In the genomic region with DNA sequence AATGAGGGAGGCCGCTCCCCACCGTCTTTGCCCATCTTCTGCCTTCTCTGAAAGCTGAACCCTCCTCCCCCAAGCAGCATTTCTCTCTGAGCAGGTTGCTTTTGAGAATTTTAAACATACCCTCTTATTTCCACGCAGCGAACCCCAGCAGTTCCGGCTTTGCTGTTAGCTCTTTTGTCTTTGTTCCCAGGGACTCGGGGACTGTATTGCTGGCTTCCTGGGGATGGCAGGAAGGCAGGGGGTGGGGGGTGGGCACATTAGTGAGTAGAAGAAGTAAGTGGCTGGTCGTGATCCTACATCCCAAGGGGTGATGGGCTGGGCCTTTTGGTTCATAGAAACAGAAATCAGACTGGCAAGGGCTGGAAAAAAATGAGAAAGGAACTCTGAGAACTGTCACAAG, we compare ENCODE assay signal across 9 mouse cellular contexts. TPM values are rescaled to one million over a fixed set of nuclear protein-coding genes. Genes with fewer than 3 reads are reported as not detected.
DNase-seq lines count a peak whose midpoint lies in the region; ATAC-seq and TF ChIP-seq lines count a peak whose summit lies in the region.
"Had no signal": no experiment of that assay in that cellular context is flagged by ENCODE, and none has a peak within 500 bp of the region (broad histone marks: within the 10 kb centered on the region; RNA-seq: fewer than 3 reads in every experiment).

No protein-coding gene starts in this region.

- TF ChIP-seq EP300 in heart, adult 2 months (IDR thresholded peaks at IDR 0.05; ENCODE audit: insufficient read depth, low read depth, low read length): no peak

- DNase-seq in heart, adult 2 months: no peak
- peak; percentile 26 for DNase-seq in embryo, embryonic 11 days
- no peak for DNase-seq in urinary bladder, adult 2 months (ENCODE audit: low spot score)
- DNase-seq in adrenal gland, adult 18-20 months (ENCODE audit: low spot score in 2 of 2): no peak
- DNase-seq in thymus, postnatal 0 days (ENCODE audit: low spot score): no peak
- DNase-seq: adrenal gland, postnatal 14 days had no signal

- WGBS in heart, embryonic 12.5 days: 13% methylated on average over 7 of the region's 7 CpGs
- WGBS in heart, adult 2 months: 39% methylated on average over 7 of the region's 7 CpGs
- 2% methylated on average over 7 of the region's 7 CpGs for WGBS in hindbrain, embryonic 13.5 days
- WGBS in midbrain, embryonic 15.5 days: 3% methylated on average over 7 of the region's 7 CpGs

- no peaks in the 10 kb centered on the region for H3K36me3 ChIP-seq in heart, embryonic 12.5 days
- no peaks in the 10 kb centered on the region for H3K36me3 ChIP-seq in heart, adult 2 months (ENCODE audit: control insufficient read depth, insufficient read depth, low read length)
- H3K36me3 ChIP-seq in hindbrain, embryonic 13.5 days: peaks cover 9% of the 10 kb centered on the region
- H3K36me3 ChIP-seq in midbrain, embryonic 15.5 days (replicated peaks): no peaks in the 10 kb centered on the region

- peak overlapping the region; percentile 22 for H3K4me3 ChIP-seq in heart, embryonic 12.5 days
- no peak overlapping the region for H3K4me3 ChIP-seq in heart, adult 2 months
- peak overlapping the region; percentile 81 for H3K4me3 ChIP-seq in hindbrain, embryonic 13.5 days
- peak overlapping the region; percentile 81 for H3K4me3 ChIP-seq in midbrain, embryonic 15.5 days

- H3K9ac ChIP-seq in heart, embryonic 12.5 days: peak overlapping the region; percentile 25
- H3K9ac ChIP-seq in heart, adult 2 months (ENCODE audit: low read depth, low read length): no peak overlapping the region
- H3K9ac ChIP-seq in hindbrain, embryonic 13.5 days: peak overlapping the region; percentile 94
- peak overlapping the region; percentile 78 for H3K9ac ChIP-seq in midbrain, embryonic 15.5 days

- no peak for TF ChIP-seq CTCF in heart, adult 2 months (IDR thresholded peaks at IDR 0.05)

- H3K4me2 ChIP-seq in heart, embryonic 12.5 days: peak overlapping the region; percentile 97
- peak overlapping the region; percentile 81 for H3K4me2 ChIP-seq in hindbrain, embryonic 13.5 days
- peak overlapping the region; percentile 92 for H3K4me2 ChIP-seq in midbrain, embryonic 15.5 days

- no peak for TF ChIP-seq POLR2A in heart, adult 2 months (IDR thresholded peaks at IDR 0.05; ENCODE audit: insufficient read depth, low read depth, low read length)

- H3K9me3 ChIP-seq in heart, embryonic 12.5 days (replicated peaks): no peaks in the 10 kb centered on the region
- no peaks in the 10 kb centered on the region for H3K9me3 ChIP-seq in hindbrain, embryonic 13.5 days
- no peaks in the 10 kb centered on the region for H3K9me3 ChIP-seq in midbrain, embryonic 15.5 days

- peaks cover 35% of the 10 kb centered on the region for H3K4me1 ChIP-seq in heart, embryonic 12.5 days (replicated peaks)
- no peaks in the 10 kb centered on the region for H3K4me1 ChIP-seq in heart, adult 2 months (ENCODE audit: control insufficient read depth, insufficient read depth, low read length)
- H3K4me1 ChIP-seq in hindbrain, embryonic 13.5 days (replicated peaks): peaks cover 44% of the 10 kb centered on the region
- peaks cover 41% of the 10 kb centered on the region for H3K4me1 ChIP-seq in midbrain, embryonic 15.5 days

- 0 out of 2 replicates have a peak, but pooled peaks cover 3% of the 10 kb centered on the region for H3K27me3 ChIP-seq in heart, embryonic 12.5 days (replicated peaks)
- H3K27me3 ChIP-seq in heart, adult 2 months (ENCODE audit: control insufficient read depth, insufficient read depth, low read length): peaks cover 11% of the 10 kb centered on the region
- H3K27me3 ChIP-seq in hindbrain, embryonic 13.5 days: no peaks in the 10 kb centered on the region
- H3K27me3 ChIP-seq in midbrain, embryonic 15.5 days (replicated peaks): no peaks in the 10 kb centered on the region

- intact Hi-C loops in heart, adult 2 months (cut with DNase I): no loop called here

- H3K27ac ChIP-seq in heart, embryonic 12.5 days (ENCODE audit: poor library complexity, severe bottlenecking): peak overlapping the region; percentile 26; the same call in 1 of the 2 replicates
- no peak overlapping the region for H3K27ac ChIP-seq in heart, adult 2 months
- H3K27ac ChIP-seq in hindbrain, embryonic 13.5 days: peak overlapping the region; percentile 89
- H3K27ac ChIP-seq in midbrain, embryonic 15.5 days: peak overlapping the region; percentile 84

- H3K79me2 ChIP-seq in heart, adult 2 months (replicated peaks; ENCODE audit: control insufficient read depth, insufficient read depth, low read length): no peaks in the 10 kb centered on the region

- no peak for ATAC-seq in heart, embryonic 12.5 days (ENCODE audit: insufficient number of reproducible peaks, low FRiP score)
- no peak for ATAC-seq in hindbrain, embryonic 13.5 days (ENCODE audit: low FRiP score)
- ATAC-seq in midbrain, embryonic 15.5 days (replicated peaks): peak; percentile 10

RNA-seq across cellular contexts. Expression of a gene that starts 2.6 kb away (rescaled TPM):
- polyA plus RNA-seq in heart, embryonic 12.5 days (2016; fragmentation: Nextera tagmentation; extraction: Ambion mirVana): 91.7 and 93.5 TPM in 2 replicates
- total RNA-seq in heart, adult 2 months (2021): under 1 TPM in 1 of 2 experiments, not detected in 1; 0.30 TPM
- 0.41 and 2.6 TPM in 2 replicates for polyA plus RNA-seq in heart, adult 2 months (2012; rRNA removed)
- 392 and 465 TPM in 2 replicates for polyA plus RNA-seq in hindbrain, embryonic 13.5 days (2015; fragmentation: Nextera tagmentation; extraction: Ambion mirVana)
- 329 and 430 TPM in 2 replicates for polyA plus RNA-seq in midbrain, embryonic 15.5 days (2015; fragmentation: Nextera tagmentation; extraction: Ambion mirVana)
- polyA plus RNA-seq in urinary bladder, adult 2 months (2012; rRNA removed): 874 and 1,097 TPM in 2 replicates
- 1 to 10 TPM; 1.2 to 4.1 TPM for total RNA-seq in adrenal gland, adult 18-20 months (2021)
- 37.3 and 38.8 TPM in 2 replicates for polyA plus RNA-seq in thymus, postnatal 0 days (2015; fragmentation: Nextera tagmentation; extraction: Ambion mirVana)

RNA-seq across cellular contexts. Expression of a gene that starts 47.8 kb away (rescaled TPM):
- 179 and 184 TPM in 2 replicates for polyA plus RNA-seq in heart, embryonic 12.5 days (2016; fragmentation: Nextera tagmentation; extraction: Ambion mirVana)
- total RNA-seq in heart, adult 2 months (2021): 10 to 100 TPM; 94.0 to 94.7 TPM
- 77.8 and 91.0 TPM in 2 replicates for polyA plus RNA-seq in heart, adult 2 months (2012; rRNA removed)
- 60.5 and 68.4 TPM in 2 replicates for polyA plus RNA-seq in hindbrain, embryonic 13.5 days (2015; fragmentation: Nextera tagmentation; extraction: Ambion mirVana)
- 38.4 and 39.6 TPM in 2 replicates for polyA plus RNA-seq in midbrain, embryonic 15.5 days (2015; fragmentation: Nextera tagmentation; extraction: Ambion mirVana)
- 58.6 and 85.5 TPM in 2 replicates for polyA plus RNA-seq in urinary bladder, adult 2 months (2012; rRNA removed)
- total RNA-seq in adrenal gland, adult 18-20 months (2021): 100 to 1,000 TPM in 1 of 2 experiments, 10 to 100 TPM in 1; 99.0 to 159 TPM
- 3.0 and 3.5 TPM in 2 replicates for polyA plus RNA-seq in thymus, postnatal 0 days (2015; fragmentation: Nextera tagmentation; extraction: Ambion mirVana)

Comparison
In these comparisons a context has a peak if more than half of its experiments do, and no peak if none do; other contexts are left out.
1. RNA of a gene that starts 2.6 kb away (polyA plus RNA-seq): 874 to 1,097 TPM in urinary bladder, adult 2 months, 392 to 465 TPM in hindbrain, embryonic 13.5 days, 329 to 430 TPM in midbrain, embryonic 15.5 days, 91.7 to 93.5 TPM in heart, embryonic 12.5 days and 37.3 to 38.8 TPM in thymus, postnatal 0 days; 0.41 to 2.6 TPM in heart, adult 2 months; every median in the first group is over 10 times any median in the second.
2. Peak in every context shown above with its lines, with median percentiles within 50 percentile points of each other: H3K4me2 ChIP-seq.